Mouse (Mus musculus) forebrain, embryonic 10.5 days (tissue): ENCODE data around the gene Xlr5c. TPM values are rescaled to one million over a fixed set of nuclear protein-coding genes. Genes with fewer than 3 reads are reported as not detected.

Experiments
- polyA plus RNA-seq: library from polyadenylated mRNA; unstranded; fragments of >200 nt; fragmentation: Nextera tagmentation; extraction: Ambion mirVana; gene quantifications from 2 replicates; pipeline ENCODE4 v1.2.1, GENCODE M21; 2016

The Xlr5c gene
- polyA plus RNA-seq, 1 experiment from 2014 or later, result not detected

Other genes with a start within 250 kb of the Xlr5c start
- 0.21 and 0.29 TPM in 2 replicates for gene Pnma3, start 228.2 kb downstream of the Xlr5c start, polyA plus RNA-seq
- gene Xlr4a, start 210.5 kb downstream of the Xlr5c start, polyA plus RNA-seq, result 0.46 and 0.61 TPM in 2 replicates
- 1.8 and 3.0 TPM in 2 replicates for gene Xlr3a, start 195.9 kb downstream of the Xlr5c start, polyA plus RNA-seq
- gene Gm14685, start 175.9 kb downstream of the Xlr5c start, polyA plus RNA-seq, result 0.05 TPM in 1 of 2 replicates, not detected in the other
- not detected in 2 replicates for gene Xlr5b, start 144.2 kb downstream of the Xlr5c start, polyA plus RNA-seq
- gene DXBay18, start 143.5 kb downstream of the Xlr5c start, polyA plus RNA-seq, result not detected in 2 replicates
- not detected in 2 replicates for gene Spin2d, start 116.0 kb downstream of the Xlr5c start, polyA plus RNA-seq
- gene Xlr3b, start 100.8 kb downstream of the Xlr5c start, polyA plus RNA-seq, result 8.7 and 9.1 TPM in 2 replicates
- gene Xlr4b, start 78.6 kb downstream of the Xlr5c start, polyA plus RNA-seq, result 0.37 and 0.52 TPM in 2 replicates
- gene F8a, start 64.7 kb downstream of the Xlr5c start, polyA plus RNA-seq, result 10.9 TPM in 2 replicates
- gene Xlr4c, start 49.8 kb downstream of the Xlr5c start, polyA plus RNA-seq, result not detected in 2 replicates
- not detected in 2 replicates for gene Xlr3c, start 27.6 kb downstream of the Xlr5c start, polyA plus RNA-seq
- not detected in 2 replicates for gene Xlr5a, start within 50 bp of the Xlr5c start, polyA plus RNA-seq
- gene Gm45015, start 43.9 kb upstream of the Xlr5c start, polyA plus RNA-seq, result not detected in 2 replicates
- gene Zfp275, start 49.6 kb upstream of the Xlr5c start, polyA plus RNA-seq, result 16.7 and 17.7 TPM in 2 replicates
- not detected in 2 replicates for gene Gm18336, start 105.8 kb upstream of the Xlr5c start, polyA plus RNA-seq
- 0.17 and 0.19 TPM in 2 replicates for gene Zfp92, start 118.1 kb upstream of the Xlr5c start, polyA plus RNA-seq
- not detected in 2 replicates for gene Trex2, start 142.4 kb upstream of the Xlr5c start, polyA plus RNA-seq
- 87.8 and 88.7 TPM in 2 replicates for gene Haus7, start 166.1 kb upstream of the Xlr5c start, polyA plus RNA-seq
- 10.3 and 12.3 TPM in 2 replicates for gene Bgn, start 190.6 kb upstream of the Xlr5c start, polyA plus RNA-seq
- gene Atp2b3, start 210.1 kb upstream of the Xlr5c start, polyA plus RNA-seq, result 0.06 and 0.10 TPM in 2 replicates